Mouse (Mus musculus) hindbrain, postnatal 0 days (tissue): ENCODE results near the gene Jph2. TPM values are rescaled to one million over a fixed set of nuclear protein-coding genes. Genes with fewer than 3 reads are reported as not detected.

Source experiments
- ATAC-seq: fragments of 200-750 bp; cut with Nextera tagmentation; 2 replicates; pipeline ENCODE4 v1.8.0; 2017; ENCODE audit warnings: mild to moderate bottlenecking, moderate TSS enrichment, moderate library complexity
- DNase-seq: peaks from one replicate; pipeline ENCODE4 v3.0.0-alpha.2; 2015; ENCODE audit warnings: low spot score
- H3K27ac ChIP-seq: fragments of 300-500 bp; sonication (generic); 2 replicates; pipeline ENCODE4 v1.5.1; 2014; ENCODE audit warnings: mild to moderate bottlenecking
- H3K27me3 ChIP-seq: fragments of 300-500 bp; sonication (generic); 2 replicates; pipeline ENCODE4 v1.6.1; 2014; ENCODE audit warnings: low read length, mixed read lengths; ENCODE audit not compliant: insufficient read depth
- H3K36me3 ChIP-seq: fragments of 300-500 bp; sonication (generic); 2 replicates; pipeline ENCODE4 v1.6.1; 2014; ENCODE audit warnings: low read length, mixed read lengths; ENCODE audit not compliant: insufficient read depth
- H3K4me1 ChIP-seq: fragments of 300-500 bp; sonication (generic); 2 replicates; pipeline ENCODE4 v1.6.1; 2014; ENCODE audit warnings: antibody characterized with exemption, low read length, mixed read lengths; ENCODE audit not compliant: insufficient read depth
- H3K4me2 ChIP-seq: fragments of 300-500 bp; sonication (generic); 2 replicates; pipeline ENCODE4 v1.6.1; 2014; ENCODE audit warnings: low read depth, mild to moderate bottlenecking, low read length, moderate library complexity, mixed read lengths
- H3K4me3 ChIP-seq: fragments of 300-500 bp; sonication (generic); 2 replicates; pipeline ENCODE4 v1.5.1; 2014; ENCODE audit warnings: low read length
- H3K9ac ChIP-seq: fragments of 300-500 bp; sonication (generic); replicated peaks from 2 replicates; pipeline ENCODE4 v1.6.1; 2014; ENCODE audit warnings: mild to moderate bottlenecking, low read length, moderate library complexity, mixed read lengths
- H3K9me3 ChIP-seq: fragments of 300-500 bp; sonication (generic); 2 replicates; pipeline ENCODE4 v1.6.1; 2016; ENCODE audit warnings: low read length, mixed read lengths
- CTCF ChIP-seq: IDR thresholded peaks from 2 replicates; pipeline ENCODE4 v1.5.1; 2016; ENCODE audit warnings: antibody characterized with exemption, control low read depth, low read depth
- WGBS: fragments of 180-500 bp; shearing (Covaris S2); extraction: QIAGEN DNeasy Blood & Tissue Kit; methylation state at CpG from one replicate; pipeline ENCODE4 v1.1.7; 2014; 5-methylcytosine and 5-hydroxymethylcytosine counted together
- polyA plus RNA-seq: library from polyadenylated mRNA; unstranded; fragments of >200 nt; fragmentation: Nextera tagmentation; extraction: Ambion mirVana; gene quantifications from 2 replicates; pipeline ENCODE4 v1.2.1, GENCODE M21; 2015
- total RNA-seq: library from RNA; depleted of rRNA; stranded (reverse); fragments of >200 nt; gene quantifications from 2 replicates; pipeline ENCODE4 v1.2.3, GENCODE M21; 2014

Gene Jph2
- total and polyA plus RNA-seq, 2 experiments from 2014 or later = 0.88 to 1.2 TPM

DNA sequence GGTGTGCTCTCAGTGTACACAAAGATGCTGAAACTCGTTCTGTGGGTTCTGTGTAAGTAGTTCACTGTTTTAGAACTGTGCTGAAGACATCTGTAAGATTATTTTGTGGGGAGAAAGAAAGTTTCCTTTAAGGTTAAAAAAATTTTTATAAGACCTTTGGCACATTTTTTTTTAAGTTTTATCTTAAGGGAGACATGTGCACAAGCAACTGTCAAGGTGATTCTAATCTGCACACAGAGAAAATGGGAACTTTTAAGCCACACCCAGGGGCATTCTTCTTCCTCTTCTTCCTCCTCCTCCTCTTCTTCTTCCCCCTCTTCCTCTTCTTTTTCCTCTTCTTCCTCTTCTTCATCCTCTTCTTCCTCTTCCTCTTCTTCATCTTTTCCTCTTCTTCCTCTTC lies 74.6 kb downstream of the Jph2 start:
- TF ChIP-seq CTCF = no peak
- no peaks in the 10 kb centered on the region for H3K4me1 ChIP-seq
- H3K4me2 ChIP-seq = no peak overlapping the region
- no peaks in the 10 kb centered on the region for H3K9me3 ChIP-seq
- no peaks in the 10 kb centered on the region for H3K36me3 ChIP-seq
- DNase-seq = no peak
- no peak overlapping the region for H3K9ac ChIP-seq
- no peak for ATAC-seq
- WGBS = 61% methylated on average over 1 of the region's 1 CpGs
- no peak overlapping the region for H3K4me3 ChIP-seq
- no peak overlapping the region for H3K27ac ChIP-seq
- H3K27me3 ChIP-seq = no peaks in the 10 kb centered on the region

DNA sequence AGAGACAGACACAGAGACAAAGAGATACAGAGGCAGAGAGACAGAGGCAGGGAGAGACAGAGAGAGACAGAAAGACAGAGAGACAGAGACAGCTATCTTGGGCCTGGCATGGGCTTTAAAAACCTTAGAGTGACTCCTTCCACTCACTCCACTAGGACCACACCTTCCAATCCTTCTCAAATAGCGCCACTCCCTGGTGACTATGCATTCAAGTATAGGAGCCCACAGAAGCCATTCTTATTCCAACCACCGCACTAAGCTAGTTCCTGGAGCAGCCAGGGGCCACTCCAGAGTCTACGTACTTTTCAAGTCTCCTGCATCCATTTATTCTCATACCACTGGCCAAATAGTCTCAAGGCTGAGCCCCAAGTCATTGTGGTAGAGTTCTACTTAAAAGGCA lies 79.0 kb downstream of the Jph2 start:
- peak; percentile 49 for DNase-seq
- no peak overlapping the region for H3K27ac ChIP-seq
- H3K9ac ChIP-seq = no peak overlapping the region
- no peaks in the 10 kb centered on the region for H3K9me3 ChIP-seq
- H3K4me1 ChIP-seq = no peaks in the 10 kb centered on the region
- no peak overlapping the region for H3K4me3 ChIP-seq
- no peaks in the 10 kb centered on the region for H3K27me3 ChIP-seq
- ATAC-seq = no peak
- 83% methylated on average over 3 of the region's 3 CpGs for WGBS
- TF ChIP-seq CTCF = peak; percentile 48
- H3K36me3 ChIP-seq = no peaks in the 10 kb centered on the region
- H3K4me2 ChIP-seq = no peak overlapping the region

- Histone ChIP-seq H3K4me3 (no peak overlapping the region), H3K36me3 (no peaks in the 10 kb centered on the region), H3K4me1 (no peaks in the 10 kb centered on the region), H3K4me2 (no peak overlapping the region), H3K9ac (no peak overlapping the region), H3K27me3 (no peaks in the 10 kb centered on the region), H3K9me3 (no peaks in the 10 kb centered on the region), H3K27ac (no peak overlapping the region)
- no peak for DNase-seq
- ATAC-seq = no peak
- 71% methylated on average over 4 of the region's 4 CpGs for WGBS
- no peak for TF ChIP-seq CTCF
Measured at GRCm38 (mm10) chr2:163317281-163317680, 80.5 kb downstream of the Jph2 start.

GRCm38 (mm10) chr2:163310163-163310688 lies 87.6 kb downstream of the Jph2 start:
- peak; percentile 58; the same call in 1 of the 2 replicates for ATAC-seq
- DNase-seq = peak; percentile 42
- TF ChIP-seq CTCF = peak; percentile 53
- no peak overlapping the region for H3K4me2 ChIP-seq
- no peak overlapping the region for H3K9ac ChIP-seq
- 75% methylated on average over 11 of the region's 11 CpGs for WGBS
- no peaks in the 10 kb centered on the region for H3K4me1 ChIP-seq
- H3K36me3 ChIP-seq = no peaks in the 10 kb centered on the region
- H3K27me3 ChIP-seq = peaks cover 10% of the 10 kb centered on the region; the same call in 1 of the 2 replicates
- H3K4me3 ChIP-seq = no peak overlapping the region
- no peak overlapping the region for H3K27ac ChIP-seq
- no peaks in the 10 kb centered on the region for H3K9me3 ChIP-seq

- Histone ChIP-seq H3K4me3 (no peak overlapping the region), H3K4me1 (no peaks in the 10 kb centered on the region), H3K4me2 (0 out of 2 replicates have a peak overlapping the region, but pooled peaks have one; percentile 16), H3K9ac (no peak overlapping the region), H3K27ac (peak overlapping the region; percentile 26; the same call in 1 of the 2 replicates), H3K27me3 (peaks cover 10% of the 10 kb centered on the region; the same call in 1 of the 2 replicates), H3K36me3 (no peaks in the 10 kb centered on the region), H3K9me3 (no peaks in the 10 kb centered on the region)
- WGBS = 55% methylated on average over 17 of the region's 17 CpGs
- DNase-seq (peak; percentile 53), ATAC-seq (no peak)
- no peak for TF ChIP-seq CTCF
Measured at GRCm38 (mm10) chr2:163309376-163309775, 88.4 kb downstream of the Jph2 start.

DNA sequence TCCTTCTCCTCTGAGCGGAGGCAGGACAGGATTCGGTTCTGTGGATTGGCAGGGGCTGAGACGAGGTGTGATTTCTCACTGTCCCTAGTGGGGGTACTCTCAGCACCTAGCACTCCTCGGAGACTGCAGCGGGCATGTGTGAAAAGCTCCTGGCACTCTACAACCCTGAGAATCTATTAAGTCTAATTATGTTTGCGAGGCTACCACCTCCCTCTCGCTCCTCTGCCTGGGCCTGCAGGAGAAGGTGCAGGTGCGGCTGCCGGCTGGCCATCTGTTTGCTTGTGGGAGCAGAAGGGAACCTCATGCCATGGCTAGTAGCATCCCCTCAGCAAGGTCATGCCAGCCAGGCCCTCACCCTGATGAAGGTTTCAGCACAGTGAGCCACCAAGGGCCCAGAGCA lies 94.8 kb downstream of the Jph2 start:
- WGBS = 46% methylated on average over 9 of the region's 9 CpGs
- Histone ChIP-seq H3K27ac (no peak overlapping the region), H3K36me3 (no peaks in the 10 kb centered on the region), H3K9me3 (no peaks in the 10 kb centered on the region), H3K4me3 (no peak overlapping the region), H3K27me3 (peaks cover 15% of the 10 kb centered on the region; the same call in 1 of the 2 replicates), H3K9ac (0 out of 2 replicates have a peak overlapping the region, but pooled peaks have one; percentile 9), H3K4me2 (no peak overlapping the region), H3K4me1 (peaks cover 29% of the 10 kb centered on the region)
- TF ChIP-seq CTCF = no peak
- ATAC-seq (no peak), DNase-seq (peak; percentile 36)

DNA sequence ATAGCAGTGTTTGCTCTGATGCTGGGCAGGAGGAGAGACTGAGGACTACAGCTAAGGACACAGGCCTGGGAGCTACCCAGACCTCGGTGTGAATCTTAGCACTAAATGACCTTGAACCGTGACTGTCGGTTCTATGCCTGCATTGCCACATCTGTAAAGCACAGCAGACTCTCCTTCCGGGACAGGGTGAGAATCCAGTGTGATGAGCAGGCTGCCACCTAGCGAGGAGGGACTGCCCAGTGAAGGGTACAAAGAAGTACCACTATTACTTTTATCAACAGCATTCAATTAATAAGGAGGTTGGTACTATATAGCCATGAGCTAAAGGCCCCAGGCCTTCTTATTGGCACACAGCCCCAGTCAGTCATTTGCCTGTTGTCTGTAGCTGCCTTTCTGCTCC lies 96.2 kb downstream of the Jph2 start:
- Histone ChIP-seq H3K4me3 (no peak overlapping the region), H3K27ac (no peak overlapping the region), H3K9me3 (no peaks in the 10 kb centered on the region), H3K4me2 (no peak overlapping the region), H3K36me3 (no peaks in the 10 kb centered on the region), H3K27me3 (peaks cover 19% of the 10 kb centered on the region; the same call in 1 of the 2 replicates), H3K4me1 (peaks cover 36% of the 10 kb centered on the region), H3K9ac (no peak overlapping the region)
- DNase-seq = no peak
- no peak for ATAC-seq
- 50% methylated on average over 5 of the region's 5 CpGs for WGBS
- TF ChIP-seq CTCF = peak; percentile 37; the same call in 1 of the 2 replicates
